Mouse (Mus musculus): ENCODE data around the gene Ccdc105. TPM values are rescaled to one million over a fixed set of nuclear protein-coding genes. Genes with fewer than 3 reads are reported as not detected.

Ccdc105 gene
- polyA plus RNA-seq, 1 experiment from 2014 or later = not detected

DNA sequence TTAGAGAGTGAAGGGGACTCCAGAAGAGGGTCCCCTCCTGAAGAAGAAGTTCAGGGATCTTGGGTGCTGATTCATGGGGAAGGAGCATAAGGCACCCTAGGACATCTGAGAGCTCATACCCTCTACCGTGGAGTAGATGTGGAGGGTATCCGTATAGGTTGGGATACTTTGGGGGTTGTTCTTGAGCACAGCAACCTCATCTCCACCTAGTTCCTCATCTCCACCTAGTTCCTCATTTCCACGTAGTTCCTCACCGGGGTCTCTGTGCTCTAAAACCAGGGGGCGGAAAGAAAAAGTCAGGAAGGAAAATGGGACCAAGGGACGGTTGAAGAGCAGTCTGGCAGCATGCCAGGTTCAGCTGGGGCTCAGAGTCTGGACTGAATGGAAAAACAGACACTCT is 38.7 kb downstream of the Ccdc105 start:
- 67% methylated on average over 6 of the region's 6 CpGs for WGBS
- Histone ChIP-seq H3K9ac (no peak overlapping the region), H3K4me3 (no peak overlapping the region), H3K4me1 (replicated peaks) (no peaks in the 10 kb centered on the region), H3K4me2 (no peak overlapping the region), H3K36me3 (no peaks in the 10 kb centered on the region), H3K9me3 (replicated peaks) (no peaks in the 10 kb centered on the region), H3K27me3 (no peaks in the 10 kb centered on the region), H3K27ac (no peak overlapping the region)
- ATAC-seq (replicated peaks; ENCODE audit: insufficient number of reproducible peaks, insufficient read depth, low FRiP score, low read depth) = no peak

DNA sequence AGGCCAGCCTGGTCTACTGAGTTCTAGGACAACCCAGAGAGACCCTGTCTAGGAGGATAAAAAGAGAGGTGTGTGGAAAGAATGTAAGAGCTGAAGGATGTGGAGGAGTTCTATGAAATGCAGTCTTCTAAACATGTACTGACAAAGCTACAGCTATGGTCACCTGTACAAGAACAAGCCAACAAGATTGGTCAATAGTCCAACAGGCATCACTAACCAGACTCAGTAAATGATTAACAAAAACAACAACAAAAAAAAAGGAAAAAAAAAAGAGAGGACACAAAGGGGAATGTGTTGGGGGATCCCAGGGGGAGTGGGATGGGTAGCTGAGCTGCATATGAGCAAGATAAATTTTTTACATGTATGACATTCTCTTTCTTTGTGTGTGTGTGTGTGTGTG is 42.2 kb downstream of the Ccdc105 start:
- no peaks in the 10 kb centered on the region for H3K36me3 ChIP-seq
- H3K9me3 ChIP-seq (replicated peaks) = no peaks in the 10 kb centered on the region
- no peaks in the 10 kb centered on the region for H3K4me1 ChIP-seq (replicated peaks)
- H3K9ac ChIP-seq = no peak overlapping the region
- H3K4me3 ChIP-seq = no peak overlapping the region
- no peak for ATAC-seq (replicated peaks; ENCODE audit: insufficient number of reproducible peaks, insufficient read depth, low FRiP score, low read depth)
- no peak overlapping the region for H3K27ac ChIP-seq
- no peak overlapping the region for H3K4me2 ChIP-seq
- no peaks in the 10 kb centered on the region for H3K27me3 ChIP-seq

DNA sequence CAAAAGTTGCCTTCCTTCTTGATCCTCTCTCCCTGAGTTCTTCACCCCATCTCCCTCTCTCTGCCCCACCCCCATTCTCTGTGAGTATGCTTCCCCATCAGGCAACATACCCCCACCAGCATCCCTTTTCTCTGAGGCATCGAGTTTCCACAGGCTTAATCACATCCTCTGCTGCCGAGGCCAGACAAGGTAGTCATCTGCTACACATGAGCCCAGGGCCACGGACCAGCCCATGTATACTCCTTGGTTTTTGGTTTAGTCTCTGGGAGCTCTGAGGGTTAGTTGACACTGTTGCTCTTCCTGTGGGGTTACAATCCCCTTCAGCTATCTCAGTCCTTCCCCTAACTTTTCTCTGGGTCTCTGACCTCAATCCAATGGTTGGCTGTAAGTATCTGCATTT is 52.0 kb downstream of the Ccdc105 start:
- Histone ChIP-seq H3K9me3 (replicated peaks) (no peaks in the 10 kb centered on the region), H3K36me3 (no peaks in the 10 kb centered on the region), H3K4me2 (no peak overlapping the region), H3K9ac (no peak overlapping the region), H3K4me1 (replicated peaks) (no peaks in the 10 kb centered on the region), H3K27ac (no peak overlapping the region), H3K4me3 (no peak overlapping the region), H3K27me3 (no peaks in the 10 kb centered on the region)
- ATAC-seq (replicated peaks; ENCODE audit: insufficient number of reproducible peaks, insufficient read depth, low FRiP score, low read depth) = no peak
- WGBS = 46% methylated on average over 3 of the region's 3 CpGs

Other genes starting within 250 kb of the Ccdc105 start
- gene Olfr1358, start 235.6 kb downstream of the Ccdc105 start, polyA plus RNA-seq (2015; fragmentation: Nextera tagmentation; extraction: Ambion mirVana) = not detected in 2 replicates
- gene Ilvbl, start 178.7 kb downstream of the Ccdc105 start, polyA plus RNA-seq (2015; fragmentation: Nextera tagmentation; extraction: Ambion mirVana) = 65.4 and 71.5 TPM in 2 replicates
- 13.0 and 14.8 TPM in 2 replicates for gene Syde1, start 161.1 kb downstream of the Ccdc105 start, polyA plus RNA-seq (2015; fragmentation: Nextera tagmentation; extraction: Ambion mirVana)
- gene Olfr1357, start 135.0 kb downstream of the Ccdc105 start, polyA plus RNA-seq (2015; fragmentation: Nextera tagmentation; extraction: Ambion mirVana) = not detected in 2 replicates
- not detected in 2 replicates for gene Casp14, start 34.8 kb downstream of the Ccdc105 start, polyA plus RNA-seq (2015; fragmentation: Nextera tagmentation; extraction: Ambion mirVana)
- gene Slc1a6, start 27.4 kb upstream of the Ccdc105 start, polyA plus RNA-seq (2015; fragmentation: Nextera tagmentation; extraction: Ambion mirVana) = 0.47 and 0.76 TPM in 2 replicates
- gene Olfr1356, start 99.1 kb upstream of the Ccdc105 start, polyA plus RNA-seq (2015; fragmentation: Nextera tagmentation; extraction: Ambion mirVana) = not detected in 2 replicates
- gene Olfr1355, start 122.5 kb upstream of the Ccdc105 start, polyA plus RNA-seq (2015; fragmentation: Nextera tagmentation; extraction: Ambion mirVana) = not detected in 2 replicates
- not detected in 2 replicates for gene Olfr1354, start 160.1 kb upstream of the Ccdc105 start, polyA plus RNA-seq (2015; fragmentation: Nextera tagmentation; extraction: Ambion mirVana)
- gene Olfr8, start 197.6 kb upstream of the Ccdc105 start, polyA plus RNA-seq (2015; fragmentation: Nextera tagmentation; extraction: Ambion mirVana) = not detected in 2 replicates
- not detected in 2 replicates for gene Olfr1353, start 210.2 kb upstream of the Ccdc105 start, polyA plus RNA-seq (2015; fragmentation: Nextera tagmentation; extraction: Ambion mirVana)
- gene Olfr1352, start 228.0 kb upstream of the Ccdc105 start, polyA plus RNA-seq (2015; fragmentation: Nextera tagmentation; extraction: Ambion mirVana) = not detected in 2 replicates

Data from heart, embryonic 15.5 days (tissue).